Mouse (Mus musculus) mouse trophoblast stem cell (cell line): Measurements from ENCODE around the gene Nbeal2.

ENCODE experiments used
- in situ Hi-C, 2 experiments: fragments of 300-500 bp; cut with MseI, MboI; formaldehyde crosslinking; loops; 2 replicates in 1 of 2; 3 replicates in 1 of 2; pipeline ENCODE4 v1.15.1; 2025

The Nbeal2 gene

GRCm38 (mm10) chr9:110649775-110650174, 4.2 kb downstream of the Nbeal2 start:
- in situ Hi-C loops = no loop called here

GRCm38 (mm10) chr9:110645219-110645618, 8.7 kb downstream of the Nbeal2 start:
- in situ Hi-C loops = no loop called here

- in situ Hi-C loops = no loop called here
These were observed 9.7 kb downstream of the Nbeal2 start for GRCm38 (mm10) chr9:110644295-110644694.

- in situ Hi-C loops = no loop called here
These were observed 10.2 kb downstream of the Nbeal2 start for GRCm38 (mm10) chr9:110643787-110644186.

- in situ Hi-C loops = no loop called here
These were observed 11.0 kb downstream of the Nbeal2 start for GRCm38 (mm10) chr9:110642812-110643524.

- in situ Hi-C loops = no loop called here
These were observed 13.0 kb downstream of the Nbeal2 start for GRCm38 (mm10) chr9:110641006-110641405.

GRCm38 (mm10) chr9:110638611-110639021, 15.3 kb downstream of the Nbeal2 start:
- in situ Hi-C loops = no loop called here

GRCm38 (mm10) chr9:110635225-110635624, 18.7 kb downstream of the Nbeal2 start:
- in situ Hi-C loops = no loop called here

- in situ Hi-C loops = no loop called here
These were observed 20.1 kb downstream of the Nbeal2 start for GRCm38 (mm10) chr9:110633882-110634281.

GRCm38 (mm10) chr9:110632671-110633070, 21.3 kb downstream of the Nbeal2 start:
- in situ Hi-C loops = no loop called here

- in situ Hi-C loops = no loop called here
These were observed 22.2 kb downstream of the Nbeal2 start for GRCm38 (mm10) chr9:110631651-110632275.

GRCm38 (mm10) chr9:110631191-110631590, 22.8 kb downstream of the Nbeal2 start:
- in situ Hi-C loops = no loop called here

- in situ Hi-C loops = no loop called here
These were observed 23.8 kb downstream of the Nbeal2 start for GRCm38 (mm10) chr9:110630171-110630570.

- in situ Hi-C loops = no loop called here
These were observed 28.5 kb downstream of the Nbeal2 start for GRCm38 (mm10) chr9:110625350-110625908.

GRCm38 (mm10) chr9:110624361-110625166, 29.4 kb downstream of the Nbeal2 start, which contains the start of gene Nradd:
Nradd (minus strand) TSS chr9:110624452.
- in situ Hi-C loops = no loop called here

- in situ Hi-C loops = no loop called here
These were observed 30.4 kb downstream of the Nbeal2 start for GRCm38 (mm10) chr9:110623416-110624195.

GRCm38 (mm10) chr9:110622621-110623219, 31.2 kb downstream of the Nbeal2 start:
- in situ Hi-C loops = no loop called here

GRCm38 (mm10) chr9:110620685-110621084, 33.3 kb downstream of the Nbeal2 start:
- in situ Hi-C loops = no loop called here

- in situ Hi-C loops = no loop called here
These were observed 33.8 kb downstream of the Nbeal2 start for GRCm38 (mm10) chr9:110620180-110620579.

- in situ Hi-C loops = no loop called here
These were observed 36.9 kb downstream of the Nbeal2 start for GRCm38 (mm10) chr9:110617081-110617480.

GRCm38 (mm10) chr9:110611471-110611870, 42.5 kb downstream of the Nbeal2 start:
- in situ Hi-C loops = no loop called here
